Mouse (Mus musculus): ENCODE results near the gene Tsnax. TPM values are rescaled to one million over a fixed set of nuclear protein-coding genes. Genes with fewer than 3 reads are reported as not detected.

Gene Tsnax
- polyA plus RNA-seq (2012): 25.9 and 26.2 TPM in 2 replicates

DNA sequence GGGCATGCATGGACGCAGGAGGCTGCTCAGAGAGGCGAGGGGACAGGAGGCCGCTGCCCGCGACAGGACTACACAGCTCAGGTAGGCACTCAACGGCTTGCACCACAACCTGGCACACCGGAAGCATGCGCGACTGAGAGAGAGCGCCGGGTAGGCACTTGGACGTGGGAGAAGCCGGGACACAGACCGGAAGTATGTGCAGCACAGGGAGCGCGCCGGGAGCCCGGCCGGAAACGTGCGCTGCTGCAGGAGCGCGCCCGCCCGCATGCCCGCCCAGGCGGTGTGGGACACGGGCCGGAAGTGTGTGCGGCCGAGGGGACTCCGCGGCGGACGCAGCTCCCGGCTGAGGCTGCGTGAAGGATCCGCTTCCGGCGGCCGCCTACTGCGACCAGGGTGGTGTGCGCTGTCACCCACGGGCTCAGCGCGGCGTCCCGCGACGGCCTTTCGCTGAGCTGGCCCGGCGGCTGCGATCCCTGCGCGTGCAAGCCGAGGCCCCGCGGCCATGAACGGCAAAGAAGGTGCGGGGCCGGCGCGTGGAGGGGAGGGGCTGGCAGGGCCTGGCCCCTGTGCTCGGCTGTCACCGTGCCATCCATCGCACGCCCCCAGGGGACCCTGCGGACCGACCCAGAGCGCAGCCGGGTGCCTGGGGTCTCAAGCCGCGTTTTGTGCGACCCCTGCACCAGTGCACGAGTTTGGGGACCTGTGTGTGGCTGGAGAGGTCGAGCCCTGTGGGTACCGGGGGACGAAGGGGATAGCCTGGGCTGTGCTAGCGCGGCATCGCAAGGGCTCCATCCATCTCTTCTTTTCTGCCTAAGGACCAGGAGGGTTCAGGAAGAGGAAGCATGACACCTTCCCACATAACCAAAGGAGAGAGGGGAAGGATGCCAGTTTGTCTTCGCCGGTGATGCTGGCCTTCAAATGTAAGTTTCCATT, at the start of gene Tsnax:
TSS of gene Tsnax (plus strand) at position 303 of the 933 bp plus-strand sequence.

DNA sequence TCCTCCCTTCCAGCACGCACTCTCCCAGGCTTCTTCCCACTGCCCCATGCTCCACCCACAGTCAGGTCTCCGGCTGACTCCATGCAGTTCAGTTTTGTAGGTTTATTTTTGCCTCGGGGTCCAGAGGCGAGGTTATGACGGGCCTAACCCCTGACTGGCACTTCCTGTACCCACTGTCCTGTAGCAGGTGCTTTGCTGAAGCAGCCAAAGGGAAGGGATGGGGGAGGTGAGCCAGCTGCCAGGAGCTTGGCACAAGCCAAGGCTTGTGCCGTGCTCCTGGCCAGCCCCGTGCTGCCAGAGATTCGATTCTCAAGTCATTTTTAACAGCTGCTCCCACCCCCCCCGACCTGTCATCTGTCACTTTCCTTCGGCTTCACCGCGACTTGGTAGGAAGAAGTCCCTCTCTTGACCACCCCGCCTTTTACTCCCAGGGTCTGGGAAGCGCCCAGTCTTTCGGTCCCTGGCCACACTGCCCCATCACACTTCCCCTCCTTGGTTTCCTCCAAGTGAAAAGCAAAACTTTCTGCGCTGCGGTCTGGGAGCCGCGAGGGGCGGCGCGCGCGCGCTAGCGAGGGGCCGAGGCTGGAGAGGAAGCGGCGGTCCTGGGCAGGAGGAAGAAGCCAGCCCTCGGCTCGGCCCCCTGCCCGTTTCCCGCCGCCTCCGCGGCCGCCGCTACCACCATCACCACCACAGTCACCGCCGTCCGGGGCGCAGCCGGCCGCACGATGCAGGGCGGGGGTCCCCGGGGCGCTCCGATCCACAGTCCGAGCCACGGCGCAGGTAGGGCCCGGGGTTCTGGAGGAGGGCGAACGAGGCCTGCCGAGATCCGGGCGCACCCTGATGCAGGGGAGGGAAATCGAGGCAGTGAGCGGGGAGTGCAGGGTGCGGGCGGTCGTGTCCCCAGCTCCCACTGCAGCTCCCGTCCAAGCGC, 41.0 kb downstream of the Tsnax start, which contains the start of gene Disc1:
TSS of gene Disc1 (plus strand) at position 691 of the 931 bp plus-strand sequence.

Other genes with a start within 250 kb of the Tsnax start
- 0.03 TPM in 1 of 2 replicates, not detected in the other for gene Trim67, start 219.9 kb upstream of the Tsnax start, polyA plus RNA-seq (2012)
- 79.0 and 88.4 TPM in 2 replicates for gene Gnpat, start 150.0 kb upstream of the Tsnax start, polyA plus RNA-seq (2012)
- 44.2 and 48.7 TPM in 2 replicates for gene 2810004N23Rik, start 149.9 kb upstream of the Tsnax start, polyA plus RNA-seq (2012)
- gene Exoc8, start 115.3 kb upstream of the Tsnax start, polyA plus RNA-seq (2012): 3.7 and 4.0 TPM in 2 replicates
- gene Sprtn, start 115.1 kb upstream of the Tsnax start, polyA plus RNA-seq (2012): 10.3 and 12.1 TPM in 2 replicates
- gene Egln1, start 63.7 kb upstream of the Tsnax start, polyA plus RNA-seq (2012): 15.7 and 15.9 TPM in 2 replicates
- gene Disc1, start 41.2 kb downstream of the Tsnax start, polyA plus RNA-seq (2012): 1.6 and 1.7 TPM in 2 replicates